Mouse (Mus musculus) hindbrain, embryonic 15.5 days (tissue): ENCODE results near the gene Gm14548. TPM values are rescaled to one million over a fixed set of nuclear protein-coding genes. Genes with fewer than 3 reads are reported as not detected.

Experiments
- polyA plus RNA-seq: library from polyadenylated mRNA; unstranded; fragments of >200 nt; fragmentation: Nextera tagmentation; extraction: Ambion mirVana; gene quantifications from 2 replicates; pipeline ENCODE4 v1.2.1, GENCODE M21; 2015

Gene Gm14548
- polyA plus RNA-seq, 1 experiment from 2014 or later = not detected

Other genes starting within 250 kb of the Gm14548 start
- gene Leng1, start 232.3 kb downstream of the Gm14548 start, polyA plus RNA-seq = 15.3 and 17.1 TPM in 2 replicates
- gene Tmc4, start 220.6 kb downstream of the Gm14548 start, polyA plus RNA-seq = 5.0 and 5.2 TPM in 2 replicates
- 275 and 297 TPM in 2 replicates for gene Tsen34, start 205.3 kb downstream of the Gm14548 start, polyA plus RNA-seq
- 105 and 113 TPM in 2 replicates for gene Mboat7, start 204.6 kb downstream of the Gm14548 start, polyA plus RNA-seq
- gene Rps9, start 194.1 kb downstream of the Gm14548 start, polyA plus RNA-seq = 691 and 766 TPM in 2 replicates
- 0.45 and 0.50 TPM in 2 replicates for gene Pirb, start 177.7 kb downstream of the Gm14548 start, polyA plus RNA-seq
- not detected in 2 replicates for gene Gm15448, start 72.4 kb downstream of the Gm14548 start, polyA plus RNA-seq
- gene Pira2, start 53.1 kb downstream of the Gm14548 start, polyA plus RNA-seq = 0.06 TPM in 1 of 2 replicates, not detected in the other
- gene Lilra6, start 17.4 kb upstream of the Gm14548 start, polyA plus RNA-seq = 0.09 TPM in 1 of 2 replicates, not detected in the other
- gene Lair1, start 165.1 kb upstream of the Gm14548 start, polyA plus RNA-seq = 3.0 and 3.3 TPM in 2 replicates
- 158 and 181 TPM in 2 replicates for gene Ttyh1, start 221.3 kb upstream of the Gm14548 start, polyA plus RNA-seq
- gene Leng8, start 238.9 kb upstream of the Gm14548 start, polyA plus RNA-seq = 83.6 and 97.5 TPM in 2 replicates